Mouse (Mus musculus) spleen, postnatal 14 days (tissue): Measurements from ENCODE around the gene Ak3.

ENCODE experiments used
- DNase-seq, 2 experiments: peaks; one replicate each; pipeline ENCODE4 v3.0.0; 2021 to 2022; ENCODE audit warnings: low spot score in 2 of 2

The Ak3 gene

DNA sequence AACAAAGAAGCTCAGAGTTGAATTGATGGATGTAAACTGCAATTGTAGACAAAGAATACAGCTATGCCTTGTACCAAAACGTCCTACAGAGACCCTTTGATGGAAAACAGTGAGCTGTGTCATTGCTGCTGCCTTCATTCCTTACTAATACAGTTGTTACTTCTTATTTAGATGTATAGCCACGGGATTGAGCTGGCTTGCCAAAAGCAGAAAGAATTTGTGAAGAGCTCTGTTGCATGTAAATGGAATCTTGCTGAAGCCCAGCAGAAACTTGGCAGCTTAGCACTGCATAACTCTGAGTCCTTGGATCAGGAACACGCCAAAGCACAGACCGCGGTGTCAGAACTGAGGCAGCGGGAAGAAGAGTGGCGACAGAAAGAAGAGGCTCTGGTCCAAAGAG lies 52.9 kb downstream of the Ak3 start:
- DNase-seq = no peak

DNA sequence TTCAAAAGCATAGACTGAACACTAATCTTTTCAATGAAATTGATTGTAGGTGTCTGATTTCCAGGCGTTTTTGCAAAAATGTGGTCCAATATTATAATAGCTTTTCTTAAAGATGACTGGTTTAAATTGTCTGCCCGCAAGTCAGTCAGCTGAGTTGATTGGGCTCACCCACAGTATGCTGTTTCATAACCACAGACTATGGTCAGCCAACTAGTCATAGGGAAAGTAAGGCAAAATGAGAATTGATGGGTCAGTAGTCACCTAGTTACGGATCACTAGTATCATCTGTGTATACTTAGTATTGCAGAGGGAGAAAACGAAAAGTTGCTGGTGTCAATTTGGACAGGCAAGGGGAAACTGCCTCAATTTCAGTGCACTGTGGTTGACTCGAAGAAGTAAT lies 56.4 kb downstream of the Ak3 start:
- no peak for DNase-seq

DNA sequence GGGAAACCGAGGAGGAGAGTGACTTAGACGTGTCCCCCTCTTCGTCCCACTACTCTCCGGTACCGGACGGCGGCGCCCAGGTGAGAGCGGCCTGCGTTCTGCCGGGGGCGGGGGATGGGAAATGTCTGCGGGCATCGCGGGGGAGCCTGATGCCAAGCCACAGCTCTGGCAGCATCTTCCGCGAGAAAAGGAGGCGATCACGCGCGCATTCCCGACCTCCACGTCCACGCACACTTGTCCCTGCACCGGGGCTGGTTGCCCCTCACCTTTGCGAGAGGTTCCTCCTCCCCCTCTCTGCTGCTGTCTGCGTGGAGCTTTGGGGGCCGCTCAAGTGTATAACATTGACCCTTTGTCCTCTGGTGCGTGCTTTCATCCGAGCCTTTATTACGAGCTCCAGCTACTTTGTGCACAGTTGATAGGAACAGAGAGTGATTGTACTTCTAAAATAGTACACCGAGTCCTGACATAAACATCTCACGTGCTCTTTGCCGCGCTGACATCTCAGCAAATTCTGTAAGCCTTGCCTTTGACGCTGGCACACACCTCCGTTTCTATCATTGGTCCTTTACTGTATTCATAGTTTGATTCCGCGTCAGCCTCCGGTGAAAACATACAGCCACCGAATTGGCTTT lies 57.1 kb downstream of the Ak3 start:
- DNase-seq = no peak

DNA sequence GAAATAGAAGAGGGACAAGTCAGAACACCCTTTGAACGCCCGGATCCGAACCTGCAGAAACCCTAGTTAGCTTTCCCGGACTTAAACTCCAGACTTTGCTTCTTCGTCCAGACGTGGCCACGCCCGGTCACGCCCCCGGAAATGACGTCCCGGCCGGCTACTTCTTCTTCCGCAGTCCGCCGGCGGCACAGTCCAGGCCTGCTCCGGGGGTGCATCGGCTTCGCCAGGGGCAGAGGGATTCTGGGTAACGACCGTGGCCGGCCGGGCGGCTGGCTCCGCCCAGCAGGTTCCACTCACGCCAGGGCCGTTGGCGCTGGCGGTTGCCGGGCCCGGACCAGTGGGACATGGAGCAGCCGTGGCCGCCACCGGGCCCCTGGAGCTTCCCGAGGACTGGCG lies 57.6 kb downstream of the Ak3 start, which contains the start of gene Cdc37l1:
Gene Cdc37l1 (plus strand): TSS at position 159 of the 396 bp plus-strand sequence.
- DNase-seq = peak; percentile 96 to 99

DNA sequence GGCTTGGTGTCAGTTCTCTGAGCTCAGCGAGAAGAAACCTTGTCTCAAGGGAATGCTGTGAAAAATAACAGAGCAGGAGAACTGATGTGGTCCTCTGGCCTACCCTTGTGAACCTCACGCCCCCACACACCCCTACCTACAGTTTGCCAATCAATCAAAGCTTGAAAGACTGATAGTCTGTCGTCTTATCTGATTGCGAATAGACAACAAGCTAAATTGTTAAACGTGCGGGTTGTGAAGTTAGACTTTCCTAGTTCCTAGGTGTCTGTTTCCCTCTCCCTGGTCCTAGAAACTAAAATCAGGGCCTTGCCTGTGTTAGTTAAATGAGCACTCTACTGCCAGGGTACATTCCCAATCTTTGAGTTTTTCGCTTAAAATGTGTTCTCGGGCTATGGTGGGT lies 58.2 kb downstream of the Ak3 start:
- DNase-seq = no peak

DNA sequence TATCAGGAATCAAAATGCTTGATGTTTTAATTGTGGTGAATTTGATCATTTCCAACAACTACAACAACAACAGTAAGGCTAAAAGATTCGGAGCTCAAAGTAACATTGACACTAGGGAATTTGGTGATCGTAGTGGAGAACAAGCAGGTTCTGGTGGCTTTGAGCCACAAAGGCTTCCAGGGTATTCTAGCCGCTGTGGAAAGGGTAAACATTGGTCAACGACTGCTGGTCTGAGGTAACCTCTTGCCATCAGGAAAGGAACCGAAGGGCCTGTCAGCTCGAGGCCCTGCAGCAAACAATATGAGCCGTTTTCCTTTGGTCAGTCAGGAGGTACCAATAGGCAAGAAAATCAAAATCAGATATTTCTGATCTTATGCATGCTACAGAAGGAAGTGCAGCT lies 65.1 kb downstream of the Ak3 start:
- no peak for DNase-seq

DNA sequence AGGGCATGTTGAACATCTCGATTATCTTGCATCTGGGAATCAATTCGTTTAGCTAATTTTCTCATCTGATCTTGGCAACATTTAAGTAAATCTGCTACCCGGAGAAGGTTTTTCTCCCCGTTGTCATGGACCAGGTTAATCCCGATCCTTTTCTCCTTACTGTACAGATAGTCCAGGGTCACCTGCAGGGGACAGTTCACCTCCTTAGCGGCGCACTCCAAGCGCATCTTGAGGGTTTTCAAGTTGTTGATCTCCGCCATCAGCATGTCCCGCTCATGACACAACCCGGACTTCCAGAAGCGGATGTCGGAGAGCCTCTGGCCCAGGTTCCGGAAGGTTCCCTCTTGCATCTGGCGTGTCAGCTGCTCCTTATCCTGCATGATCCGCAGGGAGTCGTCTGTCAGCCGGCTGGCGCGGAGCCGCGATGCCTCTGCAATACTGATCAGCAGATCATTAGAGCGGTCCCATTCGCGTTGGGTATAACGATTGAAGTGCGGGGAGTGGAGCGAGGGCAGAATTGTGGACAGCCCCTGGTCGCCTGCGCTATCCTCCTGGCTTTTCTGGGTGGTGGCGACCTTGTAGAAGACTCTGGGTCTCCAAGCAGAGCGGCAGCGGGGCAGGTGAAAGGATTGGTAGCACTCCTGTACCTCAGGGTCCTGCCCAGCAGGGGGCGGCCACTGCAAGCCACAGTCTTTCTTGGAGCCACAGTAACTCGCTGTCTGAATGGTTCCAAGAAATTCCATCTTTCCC lies 72.7 kb downstream of the Ak3 start:
- peak; percentile 59 to 66 for DNase-seq
